Mouse (Mus musculus): ENCODE results near the gene Ern1.

DNA sequence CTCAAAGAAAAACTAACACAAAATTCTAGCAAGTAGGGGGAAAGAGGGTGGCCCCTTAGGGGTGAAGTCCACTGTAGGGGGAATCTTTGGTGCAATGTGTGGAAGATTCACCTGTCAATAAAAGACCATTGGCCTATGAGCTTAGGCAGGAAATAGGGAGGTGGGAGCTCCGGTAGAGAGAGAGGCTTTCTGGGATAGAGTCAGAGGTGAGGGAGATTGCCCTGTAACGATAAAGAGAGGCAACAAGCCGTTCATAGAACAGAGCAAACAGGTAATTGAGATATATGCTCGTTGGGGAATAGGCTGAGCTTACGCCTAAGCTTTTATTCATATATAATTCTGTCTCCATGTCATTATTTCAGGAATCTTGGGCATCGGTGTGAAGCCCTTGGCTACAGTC is 100.6 kb downstream of the Ern1 start:
- TF ChIP-seq POLR2A (IDR thresholded peaks at IDR 0.05; ENCODE audit: borderline replicate concordance, extremely low read depth, insufficient read depth, insufficient read length, poor library complexity, severe bottlenecking) (no peak), CTCF (IDR thresholded peaks at IDR 0.05; ENCODE audit: borderline replicate concordance, extremely low read depth, insufficient read depth, insufficient read length) (no peak)
